Mouse (Mus musculus) colon, adult 2 months (tissue): ENCODE results near the gene Mrps18c. TPM values are rescaled to one million over a fixed set of nuclear protein-coding genes. Genes with fewer than 3 reads are reported as not detected.

Source experiments
- polyA plus RNA-seq: library from polyadenylated mRNA; depleted of rRNA; stranded (reverse); fragments of >200 nt; gene quantifications from 2 replicates; pipeline ENCODE4 v1.2.3, GENCODE M21; 2012; rRNA removed

Mrps18c gene
- polyA plus RNA-seq: 6.8 and 10.4 TPM in 2 replicates

GRCm38 (mm10) chr5:100798165-100798860 is at the start of gene Mrps18c, which contains the start of gene Helq:
Mrps18c (plus strand) TSS chr5:100798627.
Helq (minus strand) TSS chr5:100798598.

GRCm38 (mm10) chr5:100820483-100821184 is 22.2 kb downstream of the Mrps18c start, which contains the start of gene Abraxas1:
Abraxas1 (minus strand) TSS chr5:100820965.

GRCm38 (mm10) chr5:100845485-100845847 is 47.0 kb downstream of the Mrps18c start, which contains the start of gene Gpat3:
Gpat3 (plus strand) TSS chr5:100845713.

Other genes starting within 250 kb of the Mrps18c start
- 719 and 964 TPM in 2 replicates for gene Plac8, start 226.4 kb upstream of the Mrps18c start, polyA plus RNA-seq
- gene Coq2, start 123.5 kb upstream of the Mrps18c start, polyA plus RNA-seq: 155 and 222 TPM in 2 replicates
- gene Hpse, start 78.9 kb upstream of the Mrps18c start, polyA plus RNA-seq: 14.5 and 15.9 TPM in 2 replicates
- 4.7 and 5.6 TPM in 2 replicates for gene Helq, start within 50 bp of the Mrps18c start, polyA plus RNA-seq
- gene Abraxas1, start 22.3 kb downstream of the Mrps18c start, polyA plus RNA-seq: 2.1 and 2.4 TPM in 2 replicates
- gene Gpat3, start 47.1 kb downstream of the Mrps18c start, polyA plus RNA-seq: 3.2 and 4.2 TPM in 2 replicates